Mouse (Mus musculus): ENCODE measurements around the gene C1qtnf6.

DNA sequence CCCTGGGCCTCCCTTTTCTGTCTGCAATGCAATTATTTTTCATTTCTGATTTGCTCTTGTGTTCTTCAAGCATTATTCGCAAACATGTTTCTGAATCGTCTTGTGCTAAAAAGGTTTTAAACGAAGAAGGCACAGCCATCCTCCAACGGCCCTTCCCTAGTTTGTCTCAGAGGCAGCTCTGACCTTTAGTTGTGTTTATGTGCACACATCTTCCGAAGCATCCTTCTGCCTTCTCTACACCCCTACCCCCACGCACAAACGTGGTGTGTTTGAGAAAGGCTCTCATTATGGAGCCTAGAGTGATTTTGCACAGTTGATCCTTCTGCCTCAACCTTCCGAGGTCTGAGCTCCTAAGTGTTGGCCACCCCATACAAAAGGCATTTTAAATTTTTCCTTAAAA lies 17.5 kb upstream of the C1qtnf6 start:
- TF ChIP-seq EP300 (IDR thresholded peaks at IDR 0.05): no peak
- TF ChIP-seq CTCF (IDR thresholded peaks at IDR 0.05): no peak

Data from lung, postnatal 0 days (tissue).